Comparison of ENCODE assay signal across 13 mouse cellular contexts in the genomic region with DNA sequence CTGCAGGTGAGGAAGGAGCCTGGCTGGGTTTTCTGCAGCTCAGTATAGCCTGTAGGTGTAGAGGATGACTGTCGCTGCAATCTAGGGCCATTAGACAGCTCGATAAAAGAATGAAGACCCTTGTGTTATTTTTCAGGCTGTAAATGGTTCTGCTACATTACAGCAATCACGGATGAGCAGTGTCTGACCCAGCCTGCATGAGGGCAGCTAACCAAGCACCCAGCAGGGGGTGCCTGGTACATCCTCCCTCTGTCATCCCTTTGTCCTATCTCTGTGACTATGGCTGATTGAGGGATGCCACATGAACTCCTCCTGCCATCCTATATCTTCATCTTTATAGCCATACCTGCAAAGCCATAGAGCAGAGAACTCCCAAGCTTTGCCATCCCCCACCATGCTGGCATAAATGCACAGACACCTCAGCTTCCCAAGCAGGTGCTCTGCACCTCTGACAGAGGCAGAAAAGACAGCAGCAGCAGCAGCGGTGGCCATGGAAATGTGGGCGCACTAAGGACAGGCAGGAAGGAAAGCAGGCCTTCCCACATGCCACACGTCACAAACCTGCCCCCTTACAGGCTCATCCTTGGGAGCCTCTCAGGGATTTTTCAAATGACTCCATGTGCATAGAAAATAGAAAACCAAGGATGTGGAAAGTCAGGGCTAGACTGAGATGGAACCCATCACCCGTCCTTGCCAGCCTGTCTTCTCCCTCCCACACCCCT. TPM values are rescaled to one million over a fixed set of nuclear protein-coding genes. Genes with fewer than 3 reads are reported as not detected.
DNase-seq lines count a peak whose midpoint lies in the region; ATAC-seq and TF ChIP-seq lines count a peak whose summit lies in the region.
"Had no signal": no experiment of that assay in that cellular context is flagged by ENCODE, and none has a peak within 500 bp of the region (broad histone marks: within the 10 kb centered on the region; RNA-seq: fewer than 3 reads in every experiment).

No protein-coding gene starts in this region.

- H3K4me1 ChIP-seq in lung, adult 2 months (ENCODE audit: control insufficient read depth, insufficient read depth, low read length): no peaks in the 10 kb centered on the region
- peaks cover 18% of the 10 kb centered on the region for H3K4me1 ChIP-seq in forebrain, embryonic 11.5 days (replicated peaks; ENCODE audit: control insufficient read depth, insufficient read depth, low read length)
- H3K4me1 ChIP-seq in midbrain, embryonic 14.5 days (ENCODE audit: control insufficient read depth, insufficient read depth, low read length): peaks cover 40% of the 10 kb centered on the region

- no peak for TF ChIP-seq POLR2A in lung, adult 2 months (IDR thresholded peaks at IDR 0.05; ENCODE audit: borderline replicate concordance, extremely low read depth, low read depth, low read length)

- H3K27ac ChIP-seq in forebrain, embryonic 11.5 days (ENCODE audit: low read depth, low read length): 0 out of 2 replicates have a peak overlapping the region, but pooled peaks have one; percentile 34
- peak overlapping the region; percentile 37 for H3K27ac ChIP-seq in midbrain, embryonic 14.5 days (replicated peaks; ENCODE audit: low read depth, low read length)

- ATAC-seq in forebrain, embryonic 11.5 days (replicated peaks; ENCODE audit: low FRiP score): no peak
- no peak for ATAC-seq in midbrain, embryonic 14.5 days (ENCODE audit: low FRiP score, low TSS enrichment)

- no peaks in the 10 kb centered on the region for H3K9me3 ChIP-seq in forebrain, embryonic 11.5 days (ENCODE audit: control insufficient read depth, low read length)
- no peaks in the 10 kb centered on the region for H3K9me3 ChIP-seq in midbrain, embryonic 14.5 days (ENCODE audit: control insufficient read depth, low read length)
- H3K9me3 ChIP-seq: limb, embryonic 12.5 days had no signal

- H3K27me3 ChIP-seq in forebrain, embryonic 11.5 days (ENCODE audit: control insufficient read depth, insufficient read depth, low read length): no peaks in the 10 kb centered on the region
- H3K27me3 ChIP-seq in midbrain, embryonic 14.5 days (ENCODE audit: control insufficient read depth, insufficient read depth, low read length): no peaks in the 10 kb centered on the region

- H3K4me2 ChIP-seq in forebrain, embryonic 11.5 days (ENCODE audit: low read depth, low read length, severe bottlenecking): no peak overlapping the region
- H3K4me2 ChIP-seq in midbrain, embryonic 14.5 days (ENCODE audit: low read length): no peak overlapping the region

- WGBS in lung, adult 2 months: 63% methylated on average over 7 of the region's 7 CpGs
- WGBS in forebrain, embryonic 11.5 days: 71% methylated on average over 7 of the region's 7 CpGs
- 64% methylated on average over 7 of the region's 7 CpGs for WGBS in midbrain, embryonic 14.5 days

- H3K36me3 ChIP-seq in forebrain, embryonic 11.5 days (ENCODE audit: control insufficient read depth, insufficient read depth, low read length): no peaks in the 10 kb centered on the region
- no peaks in the 10 kb centered on the region for H3K36me3 ChIP-seq in midbrain, embryonic 14.5 days (ENCODE audit: control insufficient read depth, insufficient read depth, low read length)
- H3K36me3 ChIP-seq: limb, embryonic 12.5 days had no signal

- 0 out of 2 replicates have a peak, but pooled peaks have one; percentile 4 for TF ChIP-seq CTCF in lung, adult 2 months (IDR thresholded peaks at IDR 0.05; ENCODE audit: insufficient read depth, low read length)

- no peak overlapping the region for H3K4me3 ChIP-seq in lung, adult 2 months (replicated peaks; ENCODE audit: extremely low read depth, low read depth, low read length)
- no peak overlapping the region for H3K4me3 ChIP-seq in forebrain, embryonic 11.5 days (ENCODE audit: low read depth, low read length)
- no peak overlapping the region for H3K4me3 ChIP-seq in midbrain, embryonic 14.5 days (replicated peaks; ENCODE audit: low read depth, low read length)
- H3K4me3 ChIP-seq: limb, embryonic 12.5 days had no signal

- no peak overlapping the region for H3K9ac ChIP-seq in forebrain, embryonic 11.5 days (ENCODE audit: low read length)
- H3K9ac ChIP-seq in midbrain, embryonic 14.5 days (replicated peaks; ENCODE audit: low read length): no peak overlapping the region
- H3K9ac ChIP-seq: limb, embryonic 12.5 days had no signal

- peak; percentile 76 to 77 for DNase-seq in cerebellum, postnatal 10 days
- DNase-seq in cerebellum, postnatal 4 days (ENCODE audit: low spot score in 2 of 2): no peak
- no peak for DNase-seq in lung, adult 2 months
- DNase-seq in lung, postnatal 4 days: no peak
- no peak for DNase-seq in forebrain, embryonic 11.5 days (ENCODE audit: low spot score)
- DNase-seq in midbrain, embryonic 14.5 days: peak; percentile 26
- DNase-seq in Muller cell, postnatal 12 days (ENCODE audit: inconsistent ontology term): no peak
- no peak for DNase-seq in gastrocnemius, adult 18-20 months (ENCODE audit: low spot score)
- DNase-seq: kidney, postnatal 36 days; lung, postnatal 14 days had no signal

RNA-seq across cellular contexts. Expression of gene Stra6, which starts 23.9 kb away (rescaled TPM):
- 0.65 and 0.68 TPM in 2 replicates for polyA plus RNA-seq in lung, adult 2 months (2012; rRNA removed)
- polyA plus RNA-seq in forebrain, embryonic 11.5 days (2014; fragmentation: Nextera tagmentation; extraction: Ambion mirVana): 18.0 and 21.8 TPM in 2 replicates
- 2.3 and 10.1 TPM in 2 replicates for polyA plus RNA-seq in midbrain, embryonic 14.5 days (2014; fragmentation: Nextera tagmentation; extraction: Ambion mirVana)
- total RNA-seq in gastrocnemius, adult 18-20 months (2021): under 1 TPM; 0.16 to 0.90 TPM
- total RNA-seq: MEL had no signal

RNA-seq across cellular contexts. Expression of gene Ccdc33, which starts 31.2 kb away (rescaled TPM):
- polyA plus RNA-seq in lung, adult 2 months (2012; rRNA removed): 7.8 and 8.5 TPM in 2 replicates
- polyA plus RNA-seq in forebrain, embryonic 11.5 days (2014; fragmentation: Nextera tagmentation; extraction: Ambion mirVana): 0.88 and 1.1 TPM in 2 replicates
- 0.09 and 0.54 TPM in 2 replicates for polyA plus RNA-seq in midbrain, embryonic 14.5 days (2014; fragmentation: Nextera tagmentation; extraction: Ambion mirVana)
- not detected for total RNA-seq in gastrocnemius, adult 18-20 months (2021)
- total RNA-seq: MEL had no signal
- polyA plus RNA-seq: stomach, embryonic 16.5 days had no signal

Comparison
In these comparisons a context has a peak if more than half of its experiments do, and no peak if none do; other contexts are left out.
1. DNase-seq: peak in cerebellum, postnatal 10 days (2 of 2) and midbrain, embryonic 14.5 days (single experiment); none in cerebellum, postnatal 4 days (0 of 2), lung, adult 2 months (single experiment), lung, postnatal 4 days (0 of 2), forebrain, embryonic 11.5 days (single experiment), Muller cell, postnatal 12 days (single experiment) and gastrocnemius, adult 18-20 months (single experiment).